15 mouse cellular contexts compared by ENCODE assay signal in genomic region chr10:61312159-61312558, GRCm38 (mm10). TPM values are rescaled to one million over a fixed set of nuclear protein-coding genes. Genes with fewer than 3 reads are reported as not detected.
DNase-seq lines count a peak whose midpoint lies in the region; ATAC-seq and TF ChIP-seq lines count a peak whose summit lies in the region.
"Had no signal": no experiment of that assay in that cellular context is flagged by ENCODE, and none has a peak within 500 bp of the region (broad histone marks: within the 10 kb centered on the region; RNA-seq: fewer than 3 reads in every experiment).

No protein-coding gene starts in this region.

- peaks cover 15% of the 10 kb centered on the region for H3K4me1 ChIP-seq in heart, embryonic 11.5 days (ENCODE audit: control insufficient read depth, insufficient read depth, low read length)
- H3K4me1 ChIP-seq in kidney, embryonic 16.5 days (ENCODE audit: insufficient read depth, low read length) = peaks cover 28% of the 10 kb centered on the region
- no peaks in the 10 kb centered on the region for H3K4me1 ChIP-seq in stomach, postnatal 0 days (replicated peaks; ENCODE audit: control insufficient read depth, insufficient read depth)
- H3K4me1 ChIP-seq: midbrain, embryonic 15.5 days; neural tube, embryonic 15.5 days had no signal

- no peak for ATAC-seq in heart, embryonic 11.5 days (replicated peaks; ENCODE audit: insufficient number of reproducible peaks, low FRiP score, low TSS enrichment)
- ATAC-seq in kidney, embryonic 16.5 days (ENCODE audit: low FRiP score, low TSS enrichment) = no peak
- peak; percentile 19; the same call in 1 of the 2 replicates for ATAC-seq in stomach, postnatal 0 days (ENCODE audit: low FRiP score, low TSS enrichment)
- ATAC-seq: forebrain, postnatal 0 days; midbrain, embryonic 15.5 days had no signal

- H3K9ac ChIP-seq in heart, embryonic 11.5 days (ENCODE audit: low read depth, low read length) = no peak overlapping the region
- H3K9ac ChIP-seq in kidney, embryonic 16.5 days (replicated peaks; ENCODE audit: low read length) = 0 out of 2 replicates have a peak overlapping the region, but pooled peaks have one; percentile 18
- H3K9ac ChIP-seq in stomach, postnatal 0 days (ENCODE audit: low read length) = no peak overlapping the region
- H3K9ac ChIP-seq: embryonic facial prominence, embryonic 12.5 days; forebrain, postnatal 0 days; limb, embryonic 13.5 days; midbrain, embryonic 15.5 days; neural tube, embryonic 15.5 days had no signal

- no peak overlapping the region for H3K4me3 ChIP-seq in heart, embryonic 11.5 days (ENCODE audit: low read depth, low read length)
- no peak overlapping the region for H3K4me3 ChIP-seq in kidney, embryonic 16.5 days (ENCODE audit: low read length)
- H3K4me3 ChIP-seq in stomach, postnatal 0 days (ENCODE audit: low read depth, low read length) = no peak overlapping the region
- H3K4me3 ChIP-seq: embryonic facial prominence, embryonic 12.5 days; limb, embryonic 13.5 days; midbrain, embryonic 15.5 days; neural tube, embryonic 15.5 days had no signal

- H3K9me3 ChIP-seq in heart, embryonic 11.5 days (replicated peaks; ENCODE audit: control insufficient read depth, low read length) = no peaks in the 10 kb centered on the region
- no peaks in the 10 kb centered on the region for H3K9me3 ChIP-seq in kidney, embryonic 16.5 days (ENCODE audit: low read length)
- no peaks in the 10 kb centered on the region for H3K9me3 ChIP-seq in stomach, postnatal 0 days (ENCODE audit: control insufficient read depth, low read length)
- H3K9me3 ChIP-seq: embryonic facial prominence, embryonic 12.5 days; limb, embryonic 13.5 days; midbrain, embryonic 15.5 days; neural tube, embryonic 15.5 days had no signal

- no peaks in the 10 kb centered on the region for H3K27me3 ChIP-seq in heart, embryonic 11.5 days (ENCODE audit: control insufficient read depth, insufficient read depth, low read length)
- H3K27me3 ChIP-seq in kidney, embryonic 16.5 days (ENCODE audit: insufficient read depth, low read length) = no peaks in the 10 kb centered on the region
- no peaks in the 10 kb centered on the region for H3K27me3 ChIP-seq in stomach, postnatal 0 days (ENCODE audit: control insufficient read depth, insufficient read depth, low read length)
- H3K27me3 ChIP-seq: embryonic facial prominence, embryonic 12.5 days; limb, embryonic 13.5 days; midbrain, embryonic 15.5 days; neural tube, embryonic 15.5 days had no signal

- no peak overlapping the region for H3K4me2 ChIP-seq in heart, embryonic 11.5 days
- no peak overlapping the region for H3K4me2 ChIP-seq in kidney, embryonic 16.5 days (replicated peaks; ENCODE audit: low read depth, low read length)
- no peak overlapping the region for H3K4me2 ChIP-seq in stomach, postnatal 0 days (replicated peaks; ENCODE audit: low read depth)
- H3K4me2 ChIP-seq: embryonic facial prominence, embryonic 12.5 days; limb, embryonic 13.5 days; midbrain, embryonic 15.5 days; neural tube, embryonic 15.5 days had no signal

- no peak for TF ChIP-seq EP300 in stomach, postnatal 0 days (optimal IDR thresholded peaks at IDR 0.05)

- TF ChIP-seq CTCF in stomach, postnatal 0 days (IDR thresholded peaks at IDR 0.05; ENCODE audit: low read depth) = no peak

- no peak for DNase-seq in heart, adult 9 months (ENCODE audit: low spot score in 2 of 2)
- peak; percentile 33 for DNase-seq in lung, postnatal 10 days
- DNase-seq in lung, postnatal 25 days (ENCODE audit: low spot score) = no peak
- no peak for DNase-seq in stomach, postnatal 0 days (ENCODE audit: low spot score)
- no peak for DNase-seq in adipocyte (ENCODE audit: low spot score)
- DNase-seq in thymus, postnatal 14 days = no peak
- DNase-seq: cerebellum, adult 9-11 months; forebrain, postnatal 0 days; right cerebral cortex, adult 18-20 months had no signal

- no peaks in the 10 kb centered on the region for H3K36me3 ChIP-seq in heart, embryonic 11.5 days (ENCODE audit: control insufficient read depth, insufficient read depth, low read length)
- H3K36me3 ChIP-seq in kidney, embryonic 16.5 days (ENCODE audit: insufficient read depth, low read length) = no peaks in the 10 kb centered on the region
- no peaks in the 10 kb centered on the region for H3K36me3 ChIP-seq in stomach, postnatal 0 days (ENCODE audit: control insufficient read depth, insufficient read depth, low read length)
- H3K36me3 ChIP-seq: embryonic facial prominence, embryonic 12.5 days; limb, embryonic 13.5 days; midbrain, embryonic 15.5 days; neural tube, embryonic 15.5 days had no signal

- WGBS in heart, embryonic 11.5 days (ENCODE audit: insufficient replicate concordance) = 47% methylated on average over 6 of the region's 6 CpGs
- 71% methylated on average over 6 of the region's 6 CpGs for WGBS in kidney, embryonic 16.5 days
- WGBS in stomach, postnatal 0 days = 43% methylated on average over 6 of the region's 6 CpGs

- peak overlapping the region; percentile 84 for H3K27ac ChIP-seq in heart, embryonic 11.5 days (ENCODE audit: low read depth, low read length)
- peak overlapping the region; percentile 70 for H3K27ac ChIP-seq in kidney, embryonic 16.5 days (ENCODE audit: low read length)
- H3K27ac ChIP-seq in stomach, postnatal 0 days (replicated peaks) = peak overlapping the region; percentile 24; the same call in 1 of the 2 replicates
- H3K27ac ChIP-seq: embryonic facial prominence, embryonic 12.5 days; limb, embryonic 13.5 days; midbrain, embryonic 15.5 days; neural tube, embryonic 15.5 days had no signal

RNA-seq across cellular contexts. Expression of gene Prf1, which starts 14.5 kb away (rescaled TPM):
- 0.10 TPM in 1 of 2 replicates, not detected in the other for polyA plus RNA-seq in heart, embryonic 11.5 days (2014; fragmentation: Nextera tagmentation; extraction: Ambion mirVana)
- not detected in 2 replicates for polyA plus RNA-seq in kidney, embryonic 16.5 days (2015; fragmentation: Nextera tagmentation; extraction: Ambion mirVana)
- 0.05 TPM in 1 of 2 replicates, not detected in the other for polyA plus RNA-seq in stomach, postnatal 0 days (2015; fragmentation: Nextera tagmentation; extraction: Ambion mirVana)
- polyA plus RNA-seq: embryonic facial prominence, embryonic 12.5 days; forebrain, postnatal 0 days; neural tube, embryonic 15.5 days had no signal

RNA-seq across cellular contexts. Expression of gene Adamts14, which starts 38.9 kb away (rescaled TPM):
- polyA plus RNA-seq in heart, embryonic 11.5 days (2014; fragmentation: Nextera tagmentation; extraction: Ambion mirVana) = 0.59 and 0.64 TPM in 2 replicates
- 1.6 and 2.0 TPM in 2 replicates for polyA plus RNA-seq in kidney, embryonic 16.5 days (2015; fragmentation: Nextera tagmentation; extraction: Ambion mirVana)
- polyA plus RNA-seq in stomach, postnatal 0 days (2015; fragmentation: Nextera tagmentation; extraction: Ambion mirVana) = 1.1 TPM in 2 replicates

Comparison
In these comparisons a context has a peak if more than half of its experiments do, and no peak if none do; other contexts are left out.
1. H3K27ac ChIP-seq: peak in every context shown above with its lines; median percentile 84 in heart, embryonic 11.5 days; 70 in kidney, embryonic 16.5 days; 24 in stomach, postnatal 0 days.